Mouse (Mus musculus) lung, adult 2 months (tissue): ENCODE measurements around the gene Cdcp1.

Source experiments
- CTCF ChIP-seq: fragments of 200-500 bp; IDR thresholded peaks from 2 replicates; pipeline ENCODE4 v1.5.1; 2011; ENCODE audit warnings: mild to moderate bottlenecking, low read length, control low read depth; ENCODE audit not compliant: insufficient read depth
- POLR2A ChIP-seq: fragments of 200-500 bp; IDR thresholded peaks from 2 replicates; pipeline ENCODE4 v1.6.1; 2011; ENCODE audit warnings: low read depth, mild to moderate bottlenecking, control low read depth, low read length, borderline replicate concordance; ENCODE audit errors: extremely low read depth

DNA sequence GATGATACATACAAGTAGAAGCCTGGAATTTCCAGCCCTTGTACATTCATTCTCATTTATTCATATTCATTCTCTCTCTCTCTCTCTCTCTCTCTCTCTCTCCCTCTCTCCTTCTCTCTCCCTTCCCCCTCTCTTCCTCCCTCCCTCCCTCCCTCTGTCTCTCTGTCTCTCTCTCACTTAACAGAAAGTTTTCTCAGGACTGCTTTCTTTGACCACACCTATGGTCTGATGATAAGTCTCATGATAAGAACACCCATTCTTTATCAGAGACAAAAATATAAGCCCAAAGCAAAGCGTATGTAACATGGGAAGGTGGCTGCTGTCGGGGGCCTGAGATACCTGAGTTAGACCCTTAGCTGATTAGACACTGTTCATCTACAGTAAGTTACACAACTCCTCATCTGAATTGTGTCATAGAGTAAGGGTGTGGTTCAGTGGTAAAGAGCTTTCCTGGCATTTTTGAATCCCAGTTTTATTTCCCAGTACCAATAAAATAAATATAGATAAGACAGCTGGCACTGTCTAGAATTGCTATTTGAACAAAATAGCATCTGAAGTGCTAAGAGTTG is 91.3 kb downstream of the Cdcp1 start:
- TF ChIP-seq POLR2A, result no peak
- TF ChIP-seq CTCF, result no peak
